Mouse (Mus musculus) cerebellum, adult (tissue): ENCODE results near the gene Tspan1.

Experiments
- ATAC-seq: cut with Nextera tagmentation; 2 replicates; pipeline ENCODE4 v1.9.2; 2017; ENCODE audit warnings: mild to moderate bottlenecking, moderate library complexity, mixed read lengths; ENCODE audit not compliant: insufficient number of reproducible peaks, low FRiP score, low TSS enrichment

The Tspan1 gene

GRCm38 (mm10) chr4:116167404-116167803, at the start of gene Tspan1:
TSS of gene Tspan1 (minus strand) at chr4:116167601.
- ATAC-seq: no peak

- no peak for ATAC-seq
Measured at GRCm38 (mm10) chr4:116217046-116217445, 49.6 kb upstream of the Tspan1 start.

GRCm38 (mm10) chr4:116215895-116216605, 48.6 kb upstream of the Tspan1 start:
- ATAC-seq: peak; percentile 49; the same call in 1 of the 2 replicates

GRCm38 (mm10) chr4:116208891-116209290, 41.5 kb upstream of the Tspan1 start:
- no peak for ATAC-seq

- no peak for ATAC-seq
Measured at GRCm38 (mm10) chr4:116206531-116206930, 39.1 kb upstream of the Tspan1 start.

- no peak for ATAC-seq
Measured at GRCm38 (mm10) chr4:116204422-116204821, 37.0 kb upstream of the Tspan1 start.

- ATAC-seq: no peak
Measured at GRCm38 (mm10) chr4:116198422-116198821, 31.0 kb upstream of the Tspan1 start.

- ATAC-seq: no peak
Measured at GRCm38 (mm10) chr4:116193583-116194383, 26.4 kb upstream of the Tspan1 start.

GRCm38 (mm10) chr4:116192286-116192835, 25.0 kb upstream of the Tspan1 start:
- ATAC-seq: no peak

GRCm38 (mm10) chr4:116185083-116185482, 17.7 kb upstream of the Tspan1 start:
- no peak for ATAC-seq

GRCm38 (mm10) chr4:116182745-116183144, 15.3 kb upstream of the Tspan1 start:
- ATAC-seq: peak; percentile 74; the same call in 1 of the 2 replicates

GRCm38 (mm10) chr4:116182079-116182478, 14.7 kb upstream of the Tspan1 start:
- no peak for ATAC-seq

- peak; percentile 9; the same call in 1 of the 2 replicates for ATAC-seq
Measured at GRCm38 (mm10) chr4:116177140-116177539, 9.7 kb upstream of the Tspan1 start.

GRCm38 (mm10) chr4:116176543-116176988, 9.2 kb upstream of the Tspan1 start:
- peak; percentile 68 for ATAC-seq

GRCm38 (mm10) chr4:116175711-116176542, 8.5 kb upstream of the Tspan1 start:
- peak; percentile 65 for ATAC-seq

- ATAC-seq: no peak
Measured at GRCm38 (mm10) chr4:116175136-116175535, 7.7 kb upstream of the Tspan1 start.

- no peak for ATAC-seq
Measured at GRCm38 (mm10) chr4:116174466-116175116, 7.2 kb upstream of the Tspan1 start.

GRCm38 (mm10) chr4:116173752-116174151, 6.4 kb upstream of the Tspan1 start:
- ATAC-seq: no peak

GRCm38 (mm10) chr4:116173072-116173471, 5.7 kb upstream of the Tspan1 start, which contains the start of the genes 1700042G07Rik and Gm49337:
TSS of gene 1700042G07Rik (plus strand) at chr4:116173372.
TSS of gene Gm49337 (plus strand) at chr4:116173384.
- ATAC-seq: no peak

- no peak for ATAC-seq
Measured at GRCm38 (mm10) chr4:116169353-116169672, 1.9 kb upstream of the Tspan1 start.
